Mouse (Mus musculus) 416B (cell line): ENCODE results near the gene Klhl12.
"Not testable (repeated sequence)": the region's sequence is repeated elsewhere in the genome, so short reads cannot be mapped to it uniquely, and the experiment has no call there.

Experiments
- DNase-seq: peaks from one replicate; pipeline ENCODE4 v3.0.0; 2011; ENCODE audit warnings: low read depth

Gene Klhl12

DNA sequence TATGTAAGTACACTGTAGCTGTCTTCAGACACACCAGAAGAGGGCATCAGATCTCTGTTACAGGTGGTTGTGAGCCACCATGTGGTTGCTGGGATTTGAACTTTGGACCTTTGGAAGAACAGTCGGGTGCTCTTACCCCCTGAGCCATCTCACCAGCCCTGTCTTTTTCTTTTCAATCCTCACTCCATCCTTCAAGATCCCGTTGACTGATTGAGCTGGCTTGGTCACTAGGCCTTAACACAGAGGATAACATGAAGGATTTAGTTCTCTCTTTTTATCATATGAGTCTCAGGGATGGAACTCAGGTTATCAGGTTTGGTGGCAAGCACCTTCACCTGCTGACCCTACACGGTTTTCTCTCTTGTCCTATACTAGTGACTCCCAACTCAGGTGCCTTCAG, 6.8 kb upstream of the Klhl12 start:
- DNase-seq: not testable (repeated sequence)

DNA sequence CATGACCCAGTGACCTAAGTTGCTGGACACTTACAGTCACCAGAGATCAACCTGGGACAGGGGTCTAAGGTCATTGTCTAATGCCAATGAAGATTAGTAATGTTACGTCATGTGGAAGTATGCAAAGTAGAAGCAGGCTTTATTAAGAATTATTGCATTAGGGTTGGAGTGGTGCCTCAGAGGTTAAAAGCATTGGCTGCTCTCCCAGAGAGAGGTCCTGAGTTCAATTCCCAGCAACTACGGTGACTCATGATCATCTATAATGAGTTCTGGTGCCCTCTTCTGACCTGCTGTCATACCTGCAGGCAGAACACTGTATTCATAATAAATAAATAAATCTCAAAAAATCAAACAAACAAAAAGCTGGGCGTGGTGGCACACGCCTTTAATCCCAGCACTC, 5.1 kb upstream of the Klhl12 start:
- DNase-seq: peak; percentile 32

DNA sequence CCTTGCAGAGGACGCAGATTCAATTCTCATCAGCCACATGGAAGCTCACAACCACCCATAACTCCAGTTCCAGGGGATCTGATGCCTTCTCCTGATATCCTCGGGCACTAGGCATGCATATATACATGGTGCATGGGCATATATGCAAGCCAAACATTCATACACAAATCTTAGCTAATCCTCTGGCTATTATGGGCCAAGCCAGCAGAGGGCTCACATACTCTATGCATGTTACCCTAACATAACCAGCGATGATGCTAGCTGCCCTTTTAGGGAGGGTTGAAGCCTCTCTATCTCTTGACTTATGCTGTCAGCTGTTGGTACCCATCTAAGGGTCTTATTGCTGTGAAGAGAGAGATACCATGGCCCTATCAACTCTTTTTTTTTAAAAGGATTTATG, 4.3 kb upstream of the Klhl12 start:
- DNase-seq: peak; percentile 69

DNA sequence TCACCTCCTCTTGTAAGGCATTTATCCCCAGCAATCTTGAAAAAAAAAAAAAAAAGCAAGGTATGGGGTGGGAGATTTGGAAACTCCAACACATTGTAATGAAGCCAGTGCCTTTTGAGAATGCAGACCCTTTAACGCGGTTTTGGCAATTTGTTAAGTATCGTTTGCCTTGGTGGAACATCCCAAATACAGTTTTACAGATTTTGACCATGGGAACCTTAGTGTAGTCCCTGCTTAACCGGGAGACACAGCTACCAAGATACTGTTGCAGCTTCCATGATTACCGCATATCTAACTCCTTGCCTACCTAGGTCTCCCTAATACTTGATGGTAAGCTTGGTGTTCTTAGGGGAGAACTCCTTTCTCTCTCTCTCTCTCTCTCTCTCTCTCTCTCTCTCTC, 729 bp downstream of the Klhl12 start:
- DNase-seq: peak; percentile 20

DNA sequence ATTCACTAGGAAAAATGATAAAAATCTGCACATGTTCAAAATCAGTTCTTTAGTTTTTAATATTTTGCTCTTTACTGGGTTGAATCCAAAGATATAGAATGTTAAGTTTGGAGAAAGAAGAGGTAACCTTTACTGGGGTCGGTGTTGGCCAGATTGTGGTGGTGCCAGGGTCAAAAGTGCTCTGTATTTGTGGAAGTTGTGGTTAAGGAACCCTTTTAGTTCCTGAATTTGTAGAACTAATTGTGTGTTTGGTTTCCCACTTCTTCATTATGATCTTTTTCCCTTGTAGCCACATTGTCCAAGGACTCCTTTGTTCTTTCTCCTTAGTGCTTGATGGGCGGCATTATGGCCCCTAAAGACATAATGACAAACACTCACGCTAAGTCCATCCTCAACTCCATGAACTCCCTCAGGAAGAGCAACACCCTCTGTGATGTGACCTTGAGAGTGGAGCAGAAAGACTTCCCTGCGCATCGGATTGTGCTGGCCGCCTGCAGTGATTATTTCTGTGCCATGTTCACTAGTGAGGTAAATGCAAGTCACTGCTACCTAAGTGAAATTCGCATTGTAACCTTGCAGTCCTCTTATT, 2.9 kb downstream of the Klhl12 start:
- no peak for DNase-seq

DNA sequence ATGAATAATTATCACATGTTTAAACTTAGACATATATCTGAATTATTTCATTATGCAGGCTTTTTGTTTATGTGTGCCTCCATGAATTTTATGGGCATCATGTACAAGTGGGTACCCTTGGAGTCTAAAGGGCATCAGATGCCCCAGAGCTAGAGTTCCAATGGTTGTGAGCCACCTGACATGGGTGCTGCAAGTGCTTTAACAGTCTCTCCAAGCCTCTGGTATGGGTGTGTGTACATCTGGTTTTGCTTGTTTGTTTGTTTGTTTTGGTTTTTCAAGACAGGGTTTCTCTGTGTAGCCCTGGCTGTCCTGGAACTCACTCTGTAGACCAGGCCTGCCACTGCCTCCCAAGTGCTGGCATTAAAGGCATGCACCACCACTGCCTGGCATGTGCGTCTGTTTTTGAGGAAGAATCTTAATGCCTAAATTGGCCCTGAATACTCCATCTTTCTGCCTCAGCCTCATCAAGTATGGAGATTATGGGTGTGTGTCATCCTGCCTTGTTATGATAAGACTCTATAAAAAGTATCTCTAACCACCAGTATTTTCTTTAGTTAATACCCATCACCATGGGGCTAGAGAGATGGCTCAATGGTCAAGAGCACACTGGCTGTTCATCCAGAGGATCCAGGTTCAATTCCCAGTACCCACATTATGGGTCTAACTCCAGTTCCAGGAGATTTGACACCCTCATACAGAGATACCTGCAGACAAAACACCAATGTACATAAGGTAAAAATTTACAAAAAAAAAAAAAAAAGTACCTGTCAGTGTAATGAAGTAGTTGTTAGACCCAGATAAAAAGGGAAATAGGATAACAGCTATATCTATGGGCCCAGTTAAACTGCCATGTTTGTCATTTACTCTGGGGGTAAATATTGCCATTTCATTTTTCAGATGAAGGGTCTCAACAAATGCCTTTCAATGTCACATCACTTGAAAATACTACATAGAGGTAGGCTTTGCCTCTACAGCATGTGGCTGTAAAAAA, 5.3 kb downstream of the Klhl12 start:
- no peak for DNase-seq

DNA sequence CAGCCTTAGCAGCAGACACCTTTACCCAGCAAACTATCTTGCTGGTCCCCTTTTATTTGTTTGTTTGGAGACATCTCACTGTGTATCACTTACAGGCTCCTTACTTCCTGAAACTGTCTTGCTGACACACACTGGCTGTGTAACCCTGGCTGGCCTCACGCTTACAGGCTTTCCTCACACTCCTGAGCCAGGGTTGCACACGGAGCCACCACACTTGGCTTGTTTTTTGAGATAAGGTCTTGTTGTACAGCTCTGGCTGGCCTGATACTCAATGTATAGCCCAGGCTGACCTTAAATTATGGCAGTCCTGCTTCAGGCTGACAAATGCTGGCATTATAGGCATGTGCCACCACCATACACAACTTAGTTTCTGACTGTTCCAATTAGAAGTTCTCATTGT, 29.3 kb downstream of the Klhl12 start:
- no peak for DNase-seq

DNA sequence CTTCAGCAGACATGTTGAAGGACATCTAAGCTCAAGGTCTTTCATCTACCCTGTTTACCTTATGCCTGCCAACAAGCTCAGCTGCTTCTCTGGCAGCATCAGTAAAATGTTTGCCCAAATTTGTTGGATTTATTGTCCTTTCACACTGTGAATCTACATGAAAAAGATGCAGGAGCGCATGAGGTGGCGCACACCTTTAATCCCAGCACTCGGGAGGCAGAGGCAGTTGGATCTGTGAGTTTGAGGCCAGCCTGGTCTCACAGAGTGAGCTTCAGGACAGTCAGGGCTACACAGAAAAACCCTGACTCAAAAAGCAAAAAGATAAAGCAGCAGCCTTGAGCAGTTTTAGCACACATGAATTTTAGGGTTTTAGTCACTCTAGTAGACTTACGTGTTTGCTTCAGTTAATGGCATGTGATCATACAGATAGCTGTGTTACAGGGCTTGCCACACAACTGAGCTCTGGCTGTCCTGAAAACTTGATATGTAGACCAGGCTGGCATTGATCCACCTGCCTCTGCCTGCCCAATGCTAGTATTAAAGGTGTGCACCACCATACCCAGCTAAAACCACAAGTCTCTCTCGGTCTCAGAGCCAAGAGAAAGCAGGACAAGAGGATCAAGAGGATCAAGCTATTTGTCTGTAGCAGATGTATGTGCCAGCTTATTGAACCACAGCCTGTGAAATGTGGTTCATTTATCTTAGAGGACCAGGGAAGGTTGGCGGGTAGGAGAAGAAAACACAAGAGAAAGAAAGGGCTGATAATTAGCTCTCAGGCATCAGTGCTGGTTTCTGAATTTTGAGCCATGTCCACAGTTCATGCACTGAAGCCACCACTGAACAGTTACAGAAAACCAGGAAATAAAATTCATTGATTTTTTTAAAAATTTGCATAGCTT, 35.8 kb downstream of the Klhl12 start:
- no peak for DNase-seq

DNA sequence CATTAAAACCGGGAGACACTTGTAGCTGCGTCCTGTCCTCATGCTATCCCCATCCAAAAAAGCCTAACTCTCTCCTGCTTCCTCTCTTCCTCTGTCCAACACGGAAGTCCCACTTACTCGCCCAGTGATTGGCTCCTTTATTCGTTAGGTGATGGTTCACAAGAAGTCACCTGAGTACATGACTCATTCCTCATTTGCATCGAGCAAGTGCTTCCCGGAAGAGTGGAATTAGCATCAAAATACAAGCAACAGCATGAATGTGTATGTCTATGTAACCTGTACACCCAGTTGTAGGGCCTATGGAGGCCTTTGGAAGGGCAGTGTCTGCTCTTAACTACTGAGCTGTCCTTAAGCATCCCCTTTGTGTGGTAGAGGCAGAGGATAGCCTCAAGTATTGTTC, 36.9 kb downstream of the Klhl12 start:
- no peak for DNase-seq

DNA sequence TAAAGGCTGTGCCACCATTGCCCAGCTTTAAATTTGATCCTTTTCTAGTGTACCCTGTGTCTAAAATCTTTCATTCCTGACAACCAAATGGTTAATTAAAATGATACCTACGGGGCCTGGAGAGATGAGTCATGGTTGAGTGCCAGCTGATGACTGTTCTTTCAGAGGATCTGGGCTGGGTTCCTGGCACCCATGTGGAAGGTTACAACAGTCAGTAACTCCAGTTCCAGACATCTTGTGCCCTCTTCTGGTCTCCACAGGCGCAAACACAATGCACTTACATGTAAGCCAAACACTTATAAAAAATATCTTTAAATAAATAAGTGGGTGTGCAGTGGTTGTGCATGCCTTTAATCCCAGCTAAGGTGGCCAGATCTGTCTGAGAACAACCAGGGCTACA, 38.2 kb downstream of the Klhl12 start:
- peak; percentile 62 for DNase-seq

DNA sequence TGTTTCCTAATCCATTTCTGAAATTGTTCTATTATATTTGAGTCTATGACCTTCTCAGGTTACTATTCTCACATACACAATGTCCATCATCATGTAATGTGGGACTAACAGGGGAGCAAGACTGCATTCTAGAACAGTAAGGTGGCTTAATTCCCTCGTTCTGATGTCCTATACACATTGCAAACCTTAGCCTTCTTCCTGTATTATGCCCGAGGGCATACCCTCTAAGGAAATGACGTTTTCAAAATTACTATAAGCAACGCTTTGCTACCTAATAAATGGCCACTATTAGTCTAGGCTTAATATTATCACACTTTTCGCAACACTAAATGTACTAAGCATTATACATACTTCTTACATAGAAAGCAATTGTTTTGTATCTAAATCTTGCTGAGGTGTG, 38.6 kb downstream of the Klhl12 start:
- DNase-seq: no peak

DNA sequence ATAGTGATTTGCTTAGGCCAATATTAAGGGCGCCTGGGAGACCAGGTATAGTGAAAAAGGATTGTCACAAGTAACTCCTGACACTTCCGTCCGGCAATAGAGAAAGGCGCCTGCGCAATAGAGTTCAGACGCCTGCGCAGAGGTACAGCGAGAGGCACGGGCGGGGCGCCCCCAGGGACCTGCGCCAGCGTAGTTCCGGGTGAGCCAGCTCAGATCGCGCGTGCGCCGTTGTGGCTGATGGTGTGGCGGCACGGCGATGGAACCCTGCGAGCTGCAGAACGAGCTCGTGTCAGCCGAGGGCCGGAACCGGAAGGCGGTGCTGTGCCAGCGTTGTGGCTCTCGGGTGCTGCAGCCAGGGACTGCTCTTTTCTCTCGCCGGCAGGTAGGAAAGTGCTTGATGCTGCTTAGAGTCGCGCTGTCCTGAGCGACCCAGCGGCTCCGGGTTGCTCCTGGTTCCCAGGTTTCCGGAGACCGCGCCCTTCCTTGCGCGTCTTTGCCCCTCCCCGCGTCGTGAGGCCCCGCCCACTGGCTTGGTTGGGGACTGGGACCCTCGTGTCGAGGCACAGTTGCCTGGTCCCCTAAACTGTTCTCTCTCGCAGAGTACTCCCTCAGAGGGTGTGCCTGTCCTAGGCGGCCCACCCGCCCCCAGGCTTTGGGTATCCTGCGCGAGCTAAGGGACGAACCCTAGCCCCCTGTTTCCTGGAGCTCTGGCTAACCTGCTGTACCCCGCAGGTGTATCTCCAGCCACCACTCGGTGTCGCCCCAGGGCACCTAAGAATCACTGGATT, 39.3 kb downstream of the Klhl12 start, which contains the start of gene Rabif:
TSS of gene Rabif (plus strand) at position 221 of the 788 bp plus-strand sequence.
- peak; percentile 98 for DNase-seq

DNA sequence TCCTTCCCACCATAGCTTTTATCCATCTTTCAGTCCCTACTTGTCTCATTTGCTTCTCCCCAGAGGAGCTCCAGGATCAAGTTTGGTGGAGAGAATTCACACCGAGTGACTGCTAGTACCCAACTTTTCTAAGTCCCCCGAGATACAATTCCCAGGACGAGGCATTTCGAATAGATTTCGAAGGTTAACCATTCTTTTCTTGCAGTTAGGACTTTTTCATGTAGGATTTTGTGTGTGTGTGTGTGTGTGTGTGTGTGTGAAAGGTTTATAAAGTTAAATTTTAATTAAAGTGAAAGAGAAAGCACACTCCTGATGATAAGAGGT, 39.8 kb downstream of the Klhl12 start:
- DNase-seq: no peak

DNA sequence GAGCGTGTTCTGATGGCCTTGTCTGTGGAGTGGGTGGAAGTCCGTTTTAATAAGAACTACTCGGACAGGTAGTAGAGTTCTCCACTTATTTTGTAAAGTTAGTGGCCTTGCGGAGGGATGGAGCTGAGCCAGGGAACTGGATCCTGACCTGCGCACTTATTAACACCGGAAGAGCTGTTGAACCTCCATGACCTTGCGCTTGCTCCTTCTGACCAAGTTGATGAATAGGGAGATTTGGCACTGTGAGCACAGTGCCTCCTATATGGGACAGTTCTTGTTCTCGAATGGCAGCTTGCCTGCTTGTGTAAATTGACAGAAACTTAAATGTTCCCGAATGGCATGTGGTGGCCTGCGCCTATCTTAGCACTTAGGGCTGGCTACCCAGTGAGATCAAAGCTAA, 40.7 kb downstream of the Klhl12 start:
- DNase-seq: peak; percentile 19

DNA sequence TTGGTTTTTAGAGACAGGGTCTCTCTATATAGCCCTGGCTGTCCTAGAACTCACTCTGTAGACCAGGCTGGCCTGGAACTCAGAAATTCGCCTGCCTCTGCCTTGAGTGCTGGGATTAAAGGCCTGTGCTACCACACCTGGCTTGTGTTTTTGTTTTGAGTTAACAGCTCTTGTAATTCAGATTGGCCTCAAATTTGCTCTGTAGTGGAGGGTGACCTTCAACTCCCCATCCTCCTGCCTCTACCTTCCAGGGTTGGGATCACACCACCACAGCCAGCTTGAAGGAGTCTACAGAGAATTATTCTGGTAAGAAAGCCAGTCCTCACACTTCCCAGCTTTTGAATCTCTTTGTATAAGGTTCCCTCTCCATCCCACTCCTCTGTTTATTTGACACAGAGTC, 45.6 kb downstream of the Klhl12 start:
- DNase-seq: no peak

DNA sequence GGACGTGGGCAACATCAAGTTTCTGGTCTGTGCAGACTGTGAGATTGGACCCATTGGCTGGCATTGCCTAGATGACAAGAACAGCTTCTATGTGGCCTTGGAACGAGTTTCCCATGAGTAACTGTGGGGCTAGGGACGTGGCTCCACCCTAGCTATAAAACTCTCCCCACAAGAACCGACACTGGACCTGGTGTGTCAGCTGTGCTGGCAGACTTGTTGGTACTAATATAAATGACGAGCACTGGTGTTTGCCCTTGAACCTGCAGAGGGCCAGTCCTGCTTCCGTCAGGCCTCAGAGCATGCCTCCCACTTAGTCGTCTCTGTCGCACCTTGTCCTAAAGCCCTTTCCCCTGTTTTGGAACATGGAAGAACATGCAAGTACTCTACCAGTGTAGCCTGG, 50.9 kb downstream of the Klhl12 start:
- no peak for DNase-seq

DNA sequence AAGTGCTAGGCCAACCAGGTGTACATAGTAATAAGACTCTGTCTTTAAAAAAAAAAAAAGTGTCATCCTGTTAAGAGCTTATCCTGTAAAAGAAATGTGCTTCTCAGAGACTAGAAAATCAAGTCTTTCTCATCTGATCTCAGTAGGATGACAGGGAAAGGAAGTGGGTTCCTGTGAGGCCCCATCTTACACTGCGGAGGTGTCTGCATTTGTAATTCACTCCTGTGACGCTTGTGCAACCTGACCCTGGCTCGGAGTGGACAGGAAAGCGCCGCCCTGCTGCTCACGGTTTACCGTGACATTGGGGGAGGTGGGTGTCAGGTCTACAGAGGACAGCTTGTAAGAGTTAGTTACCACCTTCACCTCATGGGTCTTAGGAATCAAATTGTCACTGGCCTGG, 54.7 kb downstream of the Klhl12 start:
- DNase-seq: peak; percentile 72

DNA sequence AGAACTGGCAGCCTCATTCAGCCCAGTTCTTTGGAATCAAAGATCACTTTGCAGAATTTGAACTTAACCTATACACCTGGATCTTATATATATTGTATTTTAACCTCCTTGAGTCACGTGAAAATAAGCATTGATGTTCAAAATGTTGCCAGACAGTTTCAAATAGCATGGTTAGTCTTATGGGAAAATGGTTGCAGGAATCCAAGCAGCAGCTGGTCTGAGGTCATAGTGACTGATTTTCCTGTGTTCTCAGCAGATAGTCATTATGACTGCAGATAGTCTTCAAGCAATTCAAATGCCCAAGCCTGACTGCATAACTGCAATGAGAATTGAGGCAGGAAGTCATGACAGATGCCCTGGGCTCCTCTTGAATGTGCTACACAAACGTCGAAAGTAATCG, 56.9 kb downstream of the Klhl12 start:
- DNase-seq: no peak

DNA sequence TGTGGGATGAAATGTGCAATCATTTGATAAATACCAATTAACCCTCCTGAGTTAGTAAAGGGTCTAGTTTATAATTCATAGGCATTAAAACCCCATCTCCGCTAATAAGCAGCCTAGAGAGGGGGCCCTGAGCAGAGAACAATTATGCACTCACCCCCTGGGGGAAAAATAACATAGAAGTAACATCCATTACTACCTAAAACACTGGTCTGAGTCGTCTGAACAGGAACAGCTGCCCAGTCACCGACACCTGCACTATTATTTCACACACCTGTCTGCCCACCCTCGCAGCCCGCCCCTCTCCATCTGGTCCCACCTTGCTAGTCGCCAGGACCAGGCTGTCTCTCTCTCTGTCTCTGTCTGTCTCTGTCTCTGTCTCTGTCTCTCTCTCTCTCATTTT, 57.3 kb downstream of the Klhl12 start:
- no peak for DNase-seq

DNA sequence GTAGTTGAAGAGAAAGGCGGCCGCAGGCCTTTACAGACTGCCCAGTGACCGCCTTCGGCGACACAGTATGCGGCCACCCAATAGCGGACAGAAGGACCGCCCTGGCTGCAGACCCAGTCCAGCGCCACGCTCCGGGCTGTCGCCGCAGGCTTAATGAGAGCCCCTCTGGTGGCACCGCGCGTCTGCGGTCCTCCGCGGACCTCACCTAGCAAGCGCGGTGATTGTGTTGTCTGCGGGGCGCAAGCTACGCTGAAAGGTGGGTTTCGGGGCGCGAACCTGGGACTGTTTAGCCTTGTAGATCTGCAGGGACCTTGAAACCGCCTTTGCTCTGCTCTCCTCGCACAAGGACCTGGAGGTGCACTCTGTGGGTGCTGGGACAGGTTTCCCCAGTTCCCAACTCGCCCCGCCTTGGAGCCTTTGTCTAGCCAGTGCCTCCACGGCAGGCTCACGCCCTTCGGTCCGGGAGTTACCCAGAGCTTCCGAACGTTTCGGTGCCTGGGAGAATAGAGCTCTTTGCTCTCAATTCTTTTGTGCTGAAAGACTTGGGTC, 58.1 kb downstream of the Klhl12 start:
- no peak for DNase-seq

DNA sequence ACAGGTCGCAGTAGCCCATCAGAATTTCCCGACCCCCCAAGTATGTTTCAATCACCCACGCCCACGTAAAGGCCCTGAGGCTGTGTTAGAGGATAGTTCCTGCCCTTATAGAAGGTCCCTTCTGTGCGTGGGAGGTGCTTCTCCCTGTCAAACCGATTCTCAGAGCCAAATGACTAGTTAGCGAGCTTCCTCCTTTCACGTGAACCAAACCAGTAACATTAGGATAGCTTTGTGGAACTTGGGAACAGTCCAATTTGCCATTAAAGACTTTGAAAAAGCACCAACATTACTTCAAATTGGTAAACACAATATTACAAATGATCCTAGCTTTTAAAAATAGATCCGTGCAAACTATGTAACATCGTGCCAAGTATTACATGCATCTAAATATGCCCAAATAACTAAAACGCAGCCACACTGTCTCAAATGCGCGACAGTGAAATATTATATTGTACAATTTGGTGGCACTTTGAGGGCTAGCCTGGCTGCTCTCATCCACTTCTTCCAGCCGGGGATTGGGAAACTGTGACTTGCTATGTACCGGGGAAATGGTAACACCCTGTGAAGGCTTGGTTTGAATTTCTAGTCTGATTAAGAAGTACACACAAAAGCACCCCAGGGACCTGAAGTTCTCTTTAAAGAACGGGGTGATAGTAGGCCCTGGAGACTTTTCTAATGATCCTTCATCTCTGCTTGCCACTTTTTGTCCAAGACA, 58.7 kb downstream of the Klhl12 start:
- no peak for DNase-seq
